Comparison of ENCODE assay signal across 10 mouse cellular contexts in genomic region chr12:83105514-83106119, GRCm38 (mm10).
DNase-seq lines count a peak whose midpoint lies in the region; ATAC-seq lines count a peak whose summit lies in the region.
"Had no signal": no experiment of that assay in that cellular context is flagged by ENCODE, and none has a peak within 500 bp of the region (broad histone marks: within the 10 kb centered on the region; RNA-seq: fewer than 3 reads in every experiment).

No protein-coding gene starts in this region.

- no peaks in the 10 kb centered on the region for H3K36me3 ChIP-seq in embryonic facial prominence, embryonic 14.5 days (ENCODE audit: control insufficient read depth, insufficient read depth, low read length)
- no peaks in the 10 kb centered on the region for H3K36me3 ChIP-seq in stomach, embryonic 14.5 days (ENCODE audit: control insufficient read depth, insufficient read depth, low read length)
- H3K36me3 ChIP-seq: liver, embryonic 15.5 days had no signal

- H3K4me3 ChIP-seq in embryonic facial prominence, embryonic 14.5 days (ENCODE audit: low read depth, low read length), result no peak overlapping the region
- H3K4me3 ChIP-seq in stomach, embryonic 14.5 days (ENCODE audit: low read depth, low read length), result no peak overlapping the region
- H3K4me3 ChIP-seq: liver, embryonic 15.5 days had no signal

- no peak overlapping the region for H3K4me2 ChIP-seq in embryonic facial prominence, embryonic 14.5 days (ENCODE audit: low read depth, low read length)
- H3K4me2 ChIP-seq in stomach, embryonic 14.5 days (replicated peaks; ENCODE audit: low read depth, low read length), result no peak overlapping the region

- no peaks in the 10 kb centered on the region for H3K9me3 ChIP-seq in embryonic facial prominence, embryonic 14.5 days (ENCODE audit: control insufficient read depth, low read length)
- no peaks in the 10 kb centered on the region for H3K9me3 ChIP-seq in stomach, embryonic 14.5 days (ENCODE audit: control insufficient read depth, low read depth, low read length)
- H3K9me3 ChIP-seq: liver, embryonic 15.5 days had no signal

- no peak for ATAC-seq in embryonic facial prominence, embryonic 14.5 days (ENCODE audit: low read depth)
- ATAC-seq in stomach, embryonic 14.5 days (ENCODE audit: insufficient number of reproducible peaks, insufficient read depth, low FRiP score, low read depth), result peak; percentile 53; the same call in 1 of the 2 replicates
- ATAC-seq in monocyte, adult 5-6 weeks (replicated peaks; ENCODE audit: insufficient number of reproducible peaks, low FRiP score, low TSS enrichment, poor library complexity, severe bottlenecking), result no peak

- H3K9ac ChIP-seq in embryonic facial prominence, embryonic 14.5 days (ENCODE audit: low read depth, low read length), result no peak overlapping the region
- no peak overlapping the region for H3K9ac ChIP-seq in stomach, embryonic 14.5 days (replicated peaks; ENCODE audit: low read depth, low read length)
- H3K9ac ChIP-seq: liver, embryonic 15.5 days had no signal

- DNase-seq in kidney, postnatal 10 days, result peak; percentile 28
- DNase-seq in kidney, postnatal 25 days, result no peak
- peak; percentile 53 for DNase-seq in embryonic facial prominence, embryonic 14.5 days (ENCODE audit: low spot score)
- peak; percentile 75 to 82 for DNase-seq in lung, adult 18-20 months
- DNase-seq in layer of hippocampus, postnatal 25 days (ENCODE audit: extremely low spot score in 1 of 2, low spot score in 1 of 2), result no peak
- DNase-seq: cerebellum, postnatal 36 days; thymus, adult 2 months had no signal

- H3K27me3 ChIP-seq in embryonic facial prominence, embryonic 14.5 days (replicated peaks; ENCODE audit: control insufficient read depth, insufficient read depth, low read length), result no peaks in the 10 kb centered on the region
- no peaks in the 10 kb centered on the region for H3K27me3 ChIP-seq in stomach, embryonic 14.5 days (ENCODE audit: control insufficient read depth, insufficient read depth, low read length)
- H3K27me3 ChIP-seq: liver, embryonic 15.5 days had no signal

- WGBS in embryonic facial prominence, embryonic 14.5 days, result 51% methylated on average over 8 of the region's 9 CpGs
- WGBS in stomach, embryonic 14.5 days, result 50% methylated on average over 9 of the region's 9 CpGs

- H3K4me1 ChIP-seq in embryonic facial prominence, embryonic 14.5 days (ENCODE audit: control insufficient read depth, insufficient read depth, low read length), result no peaks in the 10 kb centered on the region
- no peaks in the 10 kb centered on the region for H3K4me1 ChIP-seq in stomach, embryonic 14.5 days (ENCODE audit: control insufficient read depth, insufficient read depth, low read length)

- no peak overlapping the region for H3K27ac ChIP-seq in embryonic facial prominence, embryonic 14.5 days (replicated peaks; ENCODE audit: low read depth, low read length)
- H3K27ac ChIP-seq in stomach, embryonic 14.5 days (ENCODE audit: low read length), result no peak overlapping the region
- H3K27ac ChIP-seq: liver, embryonic 15.5 days had no signal

Comparison
In these comparisons a context has a peak if more than half of its experiments do, and no peak if none do; other contexts are left out.
1. DNase-seq: peak in kidney, postnatal 10 days (single experiment), embryonic facial prominence, embryonic 14.5 days (single experiment) and lung, adult 18-20 months (2 of 2); none in kidney, postnatal 25 days (0 of 2) and layer of hippocampus, postnatal 25 days (0 of 2).